Mouse (Mus musculus): ENCODE data around the gene Serpine1. TPM values are rescaled to one million over a fixed set of nuclear protein-coding genes. Genes with fewer than 3 reads are reported as not detected.
A peak's percentile ranks its signal among the peaks of the same experiment; 100 is the strongest.
"Not testable (repeated sequence)": the region's sequence is repeated elsewhere in the genome, so short reads cannot be mapped to it uniquely, and the experiment has no call there.

The Serpine1 gene
- 0.10 TPM in 1 of 2 replicates, not detected in the other for polyA plus RNA-seq (2016; fragmentation: Nextera tagmentation; extraction: Ambion mirVana)

DNA sequence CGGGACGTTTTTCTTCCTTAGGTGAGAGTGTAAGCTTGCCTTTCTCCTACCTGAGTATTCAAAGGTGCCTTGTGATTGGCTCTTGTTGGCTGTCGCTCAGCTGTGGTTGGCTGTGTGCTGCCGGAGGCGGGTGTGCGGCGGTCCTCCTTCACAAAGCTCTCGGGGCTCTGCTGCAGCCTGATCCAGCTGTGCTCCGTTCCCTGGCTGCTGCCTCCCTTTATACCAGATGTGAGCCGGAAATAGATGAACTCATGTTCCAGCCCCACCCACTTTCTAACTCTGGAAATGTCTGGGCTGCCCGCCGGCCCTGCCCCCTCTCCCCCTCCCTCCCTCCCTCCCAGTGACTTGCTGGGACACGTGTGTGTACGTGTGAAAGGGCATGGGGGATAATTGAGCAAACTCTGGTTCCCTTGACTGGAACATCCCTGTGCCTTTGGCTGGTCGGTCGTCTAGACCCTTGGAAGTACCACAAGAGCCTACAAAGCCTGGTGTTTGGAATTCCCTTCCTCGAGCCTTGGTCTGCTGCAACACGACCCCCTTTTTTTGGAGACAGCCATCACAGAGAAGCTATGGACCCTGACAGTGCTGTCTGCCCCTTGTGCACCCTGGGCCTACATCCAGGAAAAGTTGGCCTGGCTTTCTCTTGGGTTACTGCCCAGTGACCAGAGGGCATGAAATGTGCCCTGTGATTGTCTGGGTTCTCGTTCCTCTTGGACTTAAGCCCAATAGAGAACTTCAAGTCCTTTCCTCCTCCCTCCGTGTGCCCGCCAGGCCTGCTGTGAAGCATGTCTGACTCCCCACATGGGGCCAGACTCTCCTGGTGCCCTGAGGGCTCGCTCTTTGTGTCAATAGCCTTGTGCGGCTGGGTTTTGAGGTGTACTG is at the start of gene Serpine1:
TSS of gene Serpine1 (minus strand) at position 190 of the 882 bp plus-strand sequence.
- H3K4me1 ChIP-seq, result 0 out of 2 replicates have a peak, but pooled peaks cover 16% of the 10 kb centered on the region
- no peaks in the 10 kb centered on the region for H3K9me3 ChIP-seq (replicated peaks)
- ATAC-seq (ENCODE audit: low FRiP score), result peak; percentile 63; the same call in 1 of the 2 replicates
- H3K36me3 ChIP-seq, result no peaks in the 10 kb centered on the region
- H3K4me2 ChIP-seq (replicated peaks), result peak within 1 kb of the TSS; percentile 49
- no peak within 1 kb of the TSS; the same call in 1 of the 2 replicates for H3K9ac ChIP-seq
- 18% methylated on average over 23 of the region's 23 CpGs for WGBS
- peak within 1 kb of the TSS; percentile 23 for H3K4me3 ChIP-seq
- no peaks in the 10 kb centered on the region for H3K27me3 ChIP-seq
- no peak within 1 kb of the TSS for H3K27ac ChIP-seq

DNA sequence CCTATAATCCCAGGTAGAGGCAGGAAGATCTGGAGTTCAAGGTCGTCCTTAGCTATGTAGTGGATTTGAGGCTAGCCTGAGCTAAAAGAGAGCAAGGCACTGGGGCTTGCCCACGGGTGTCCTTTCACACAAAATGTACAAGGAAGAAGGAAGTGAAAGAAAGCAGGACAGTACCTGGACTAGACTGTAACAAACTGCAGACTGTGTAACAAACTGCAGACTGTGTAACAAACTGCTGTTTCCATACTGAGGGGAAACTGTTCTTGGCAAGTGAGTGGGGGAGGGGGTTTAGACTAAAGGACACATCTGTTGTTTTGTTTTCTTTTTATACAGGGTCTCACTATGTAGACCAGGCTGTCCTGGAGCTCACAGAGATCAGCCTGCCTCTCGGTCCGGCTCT is 49.2 kb upstream of the Serpine1 start:
- H3K27me3 ChIP-seq, result peaks cover 4% of the 10 kb centered on the region; the same call in 1 of the 2 replicates
- H3K4me3 ChIP-seq, result no peak overlapping the region
- no peaks in the 10 kb centered on the region for H3K9me3 ChIP-seq (replicated peaks)
- peaks cover 8% of the 10 kb centered on the region for H3K4me1 ChIP-seq
- ATAC-seq (ENCODE audit: low FRiP score), result no peak
- WGBS, result 75% methylated on average over 4 of the region's 4 CpGs
- no peak overlapping the region for H3K27ac ChIP-seq
- no peak overlapping the region for H3K4me2 ChIP-seq (replicated peaks)
- no peaks in the 10 kb centered on the region for H3K36me3 ChIP-seq
- H3K9ac ChIP-seq, result no peak overlapping the region

DNA sequence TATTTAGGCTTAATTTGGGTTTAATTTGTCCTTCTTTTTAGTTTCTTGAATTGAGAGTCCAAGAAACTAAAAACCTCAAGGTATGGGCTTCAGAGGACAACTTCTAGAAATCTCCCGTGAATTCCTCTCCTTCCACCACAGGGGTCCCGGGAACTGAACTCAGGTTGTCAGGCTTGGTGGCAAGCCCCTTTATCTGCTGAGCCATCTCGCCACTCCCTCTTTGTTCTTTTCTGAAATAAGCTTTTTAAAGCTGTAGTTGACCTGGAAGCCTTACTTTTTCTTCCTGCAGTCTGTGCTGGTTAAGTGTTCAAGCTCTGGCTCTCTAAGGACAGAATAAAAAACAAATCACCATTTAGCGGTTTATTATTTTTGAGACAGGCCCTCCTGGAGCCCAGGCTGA is 46.8 kb upstream of the Serpine1 start:
- WGBS, result 72% methylated on average over 4 of the region's 4 CpGs

DNA sequence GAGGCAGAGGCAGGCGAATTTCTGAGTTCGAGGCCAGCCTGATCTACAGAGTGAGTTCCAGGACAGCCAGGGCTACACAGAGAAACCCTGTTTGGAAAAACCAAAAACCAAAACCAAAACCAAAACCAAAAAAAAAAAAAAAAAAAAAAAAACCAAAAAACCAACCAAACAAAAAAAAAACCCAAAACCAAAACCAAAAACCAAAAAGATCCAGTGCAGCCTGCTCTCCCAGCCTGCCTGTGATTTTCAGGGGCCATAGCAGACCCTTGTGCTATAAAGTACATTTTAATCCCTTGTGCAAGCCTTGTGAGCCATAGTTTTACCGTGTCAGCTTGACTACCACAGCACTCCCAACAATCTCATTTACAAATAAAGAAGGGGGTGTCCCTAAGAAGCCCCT is 45.9 kb upstream of the Serpine1 start:
- not testable (repeated sequence) for H3K27ac ChIP-seq; H3K36me3 ChIP-seq; H3K4me2 ChIP-seq (replicated peaks); H3K9me3 ChIP-seq (replicated peaks); H3K9ac ChIP-seq; H3K4me3 ChIP-seq; H3K27me3 ChIP-seq; ATAC-seq (ENCODE audit: low FRiP score)
- peaks cover 17% of the 10 kb centered on the region for H3K4me1 ChIP-seq
- WGBS, result 91% methylated on average over 3 of the region's 3 CpGs

More for the DNA sequence above, 46.8 kb upstream of the Serpine1 start:
- Histone ChIP-seq H3K9ac (no peak overlapping the region), H3K4me2 (replicated peaks) (no peak overlapping the region), H3K4me1 (peaks cover 17% of the 10 kb centered on the region), H3K27ac (no peak overlapping the region), H3K36me3 (0 out of 2 replicates have a peak, but pooled peaks cover under 1% of the 10 kb centered on the region), H3K27me3 (peaks cover 4% of the 10 kb centered on the region; the same call in 1 of the 2 replicates), H3K9me3 (replicated peaks) (no peaks in the 10 kb centered on the region), H3K4me3 (no peak overlapping the region)
- no peak for ATAC-seq (ENCODE audit: low FRiP score)

DNA sequence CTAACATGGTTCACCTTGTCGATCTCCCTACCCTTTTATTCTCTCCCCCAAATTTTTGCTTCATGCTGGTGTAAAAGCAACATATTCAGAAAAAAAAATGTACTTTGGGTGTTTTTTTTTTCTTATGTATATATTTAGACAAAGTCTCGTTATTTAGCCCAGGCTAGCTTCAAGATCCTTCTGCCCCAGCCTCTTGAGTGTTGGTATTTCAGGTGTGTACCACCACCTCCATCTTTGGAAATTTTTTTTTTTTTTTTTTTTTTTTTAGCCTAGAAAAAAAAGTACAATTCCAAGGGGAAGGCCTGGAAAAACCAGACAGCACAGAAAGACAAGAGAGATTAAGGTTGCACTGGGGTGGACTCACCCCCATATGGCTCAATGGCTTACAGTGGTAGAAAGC is 44.9 kb upstream of the Serpine1 start:
- ATAC-seq (ENCODE audit: low FRiP score), result no peak
- Histone ChIP-seq H3K27ac (no peak overlapping the region), H3K9ac (no peak overlapping the region), H3K9me3 (replicated peaks) (no peaks in the 10 kb centered on the region), H3K27me3 (peaks cover 4% of the 10 kb centered on the region; the same call in 1 of the 2 replicates), H3K4me1 (peaks cover 13% of the 10 kb centered on the region), H3K4me2 (replicated peaks) (no peak overlapping the region), H3K4me3 (no peak overlapping the region), H3K36me3 (0 out of 2 replicates have a peak, but pooled peaks cover 10% of the 10 kb centered on the region)
- 80% methylated on average over 2 of the region's 2 CpGs for WGBS

DNA sequence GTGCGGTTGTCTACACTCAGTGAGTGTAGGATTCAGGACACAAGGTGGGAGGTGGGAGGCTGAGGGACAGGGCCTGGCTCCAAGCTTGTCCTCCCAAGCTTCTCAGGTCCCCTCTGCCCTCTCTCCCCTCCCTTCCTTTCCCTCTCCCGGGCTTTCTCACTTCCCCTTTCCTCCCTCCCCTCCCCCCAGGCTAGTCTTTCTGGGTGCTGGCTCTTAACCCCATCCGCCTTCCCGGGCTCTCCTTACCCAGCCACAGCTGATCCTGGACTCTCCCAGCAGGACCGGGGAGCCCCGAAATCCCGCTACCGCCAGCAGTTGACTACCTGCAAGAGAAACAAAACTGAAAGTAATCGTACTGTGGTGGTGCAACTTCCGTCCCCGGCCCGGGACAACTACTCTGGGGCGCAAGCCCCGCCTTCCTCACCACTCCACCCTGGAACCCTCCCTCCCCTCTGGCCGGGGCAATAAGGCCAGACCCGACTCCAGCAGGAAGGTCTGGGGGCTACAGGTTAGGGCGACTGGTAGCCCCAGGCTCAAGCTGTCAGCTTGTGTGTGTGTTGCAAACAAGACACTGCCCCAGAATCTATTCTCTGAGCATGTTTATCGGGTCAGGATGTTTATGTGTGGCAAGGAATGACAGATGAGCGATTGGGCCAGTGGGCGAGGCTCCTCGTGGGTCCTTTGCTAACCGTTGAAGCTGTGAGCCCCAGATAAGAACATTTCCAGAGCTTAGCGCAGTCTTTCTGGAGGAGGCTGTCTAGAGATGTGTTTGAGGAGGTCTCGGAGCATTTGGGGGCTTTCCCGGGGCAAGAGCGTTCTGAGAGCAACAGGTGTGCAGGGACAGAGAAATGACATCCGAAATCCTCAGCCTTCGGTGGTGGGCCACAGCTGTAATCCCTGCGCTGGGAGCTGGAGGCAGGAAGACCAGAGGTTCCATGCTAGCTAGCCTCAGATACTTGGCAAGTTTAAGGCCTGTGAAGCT is 44.1 kb upstream of the Serpine1 start, which contains the start of gene Trim56:
TSS of gene Trim56 (minus strand) at position 344 of the 982 bp plus-strand sequence.
- no peak within 1 kb of the TSS for H3K27ac ChIP-seq
- ATAC-seq (ENCODE audit: low FRiP score), result peak; percentile 46; the same call in 1 of the 2 replicates
- no peaks in the 10 kb centered on the region for H3K9me3 ChIP-seq (replicated peaks)
- peak within 1 kb of the TSS; percentile 40 for H3K4me3 ChIP-seq
- peaks cover 13% of the 10 kb centered on the region for H3K4me1 ChIP-seq
- H3K9ac ChIP-seq, result peak within 1 kb of the TSS; percentile 65
- H3K27me3 ChIP-seq, result peaks cover 4% of the 10 kb centered on the region; the same call in 1 of the 2 replicates
- H3K36me3 ChIP-seq, result 0 out of 2 replicates have a peak, but pooled peaks cover 10% of the 10 kb centered on the region
- peak within 1 kb of the TSS; percentile 58 for H3K4me2 ChIP-seq (replicated peaks)
- 12% methylated on average over 29 of the region's 29 CpGs for WGBS

DNA sequence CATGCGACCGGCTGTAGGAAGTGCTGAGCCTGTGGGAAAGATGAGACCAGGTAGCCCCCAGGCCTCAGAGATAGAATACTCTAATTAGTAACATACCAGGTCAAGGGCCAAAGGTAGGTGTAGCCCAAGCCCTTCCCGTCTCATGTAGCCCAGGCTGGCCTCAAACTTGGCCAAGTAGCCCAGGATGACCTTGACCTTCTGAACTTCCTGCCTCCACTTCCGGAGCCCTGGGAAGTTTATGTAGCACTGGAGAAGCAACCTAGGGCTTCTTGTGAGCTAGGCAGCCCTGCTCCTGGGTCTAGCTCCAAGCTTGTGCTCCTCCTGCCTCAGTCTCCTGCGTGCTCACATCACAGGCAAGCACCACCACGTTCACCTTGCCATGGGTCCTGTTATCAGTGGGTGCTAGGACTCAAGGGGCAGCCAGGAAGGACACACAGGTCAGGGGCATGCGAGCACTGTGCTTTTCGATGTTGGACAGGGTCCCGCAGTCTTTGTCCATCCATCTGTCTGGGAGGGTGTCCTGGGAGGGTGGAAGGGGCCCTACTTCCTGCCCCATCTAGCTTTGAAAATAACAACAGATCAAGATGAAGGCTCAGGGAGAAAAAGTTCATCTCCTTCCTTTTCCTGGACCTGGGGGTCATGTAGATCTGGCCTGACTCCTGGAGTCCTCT is 43.0 kb upstream of the Serpine1 start:
- Histone ChIP-seq H3K4me2 (replicated peaks) (peak overlapping the region; percentile 58), H3K9me3 (replicated peaks) (no peaks in the 10 kb centered on the region), H3K4me3 (peak overlapping the region; percentile 40; the same call in 1 of the 2 replicates), H3K9ac (peak overlapping the region; percentile 65; the same call in 1 of the 2 replicates), H3K27ac (no peak overlapping the region), H3K36me3 (0 out of 2 replicates have a peak, but pooled peaks cover 10% of the 10 kb centered on the region), H3K27me3 (peaks cover 4% of the 10 kb centered on the region; the same call in 1 of the 2 replicates), H3K4me1 (peaks cover 13% of the 10 kb centered on the region)
- no peak for ATAC-seq (ENCODE audit: low FRiP score)
- 82% methylated on average over 9 of the region's 9 CpGs for WGBS

DNA sequence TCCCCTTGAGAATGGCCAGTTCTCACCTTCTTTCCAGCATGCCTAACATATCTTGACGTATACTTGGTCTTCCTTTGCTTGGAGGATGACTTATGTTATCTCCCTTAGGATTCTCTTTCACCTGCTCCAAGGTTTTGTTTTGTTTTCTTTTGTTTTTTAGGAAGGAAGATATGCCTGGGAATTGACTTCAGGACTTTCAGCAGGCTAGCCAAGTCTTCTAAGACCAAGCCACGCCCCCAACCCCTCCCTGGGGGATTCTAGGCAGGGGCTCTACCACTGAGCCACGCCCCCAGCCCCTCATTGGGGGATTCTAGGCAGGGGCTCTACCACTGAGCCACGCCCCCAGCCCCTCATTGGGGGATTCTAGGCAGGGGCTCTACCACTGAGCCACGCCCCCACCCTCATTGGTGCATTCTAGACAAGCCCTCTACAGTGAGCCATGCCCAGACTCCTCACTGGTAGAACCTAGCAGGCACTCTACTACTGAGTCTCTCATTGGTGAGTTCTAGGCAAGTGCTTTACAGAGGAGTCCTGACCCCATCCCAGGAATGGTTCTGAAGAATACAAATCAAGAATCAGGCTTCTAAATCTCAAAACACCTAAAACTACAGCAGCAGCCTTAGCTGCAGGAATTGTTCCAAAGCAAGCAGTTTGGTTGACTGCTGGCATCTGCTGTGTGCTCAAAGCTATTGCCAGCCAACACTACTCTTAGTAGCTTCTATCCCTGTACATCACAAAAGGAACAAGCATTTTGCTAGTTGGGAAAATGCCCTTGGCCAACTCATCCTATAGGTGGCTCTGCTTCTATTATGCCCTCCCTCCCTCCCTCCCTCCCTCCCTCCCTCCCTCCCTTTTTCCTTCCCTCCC is 39.7 kb upstream of the Serpine1 start:
- no peak for ATAC-seq (ENCODE audit: low FRiP score)
- Histone ChIP-seq H3K27ac (no peak overlapping the region), H3K9me3 (replicated peaks) (no peaks in the 10 kb centered on the region), H3K36me3 (0 out of 2 replicates have a peak, but pooled peaks cover 10% of the 10 kb centered on the region), H3K4me3 (no peak overlapping the region), H3K4me2 (replicated peaks) (no peak overlapping the region), H3K27me3 (peaks cover 6% of the 10 kb centered on the region; the same call in 1 of the 2 replicates), H3K9ac (no peak overlapping the region), H3K4me1 (peaks cover 13% of the 10 kb centered on the region)
- WGBS, result 79% methylated on average over 5 of the region's 5 CpGs

DNA sequence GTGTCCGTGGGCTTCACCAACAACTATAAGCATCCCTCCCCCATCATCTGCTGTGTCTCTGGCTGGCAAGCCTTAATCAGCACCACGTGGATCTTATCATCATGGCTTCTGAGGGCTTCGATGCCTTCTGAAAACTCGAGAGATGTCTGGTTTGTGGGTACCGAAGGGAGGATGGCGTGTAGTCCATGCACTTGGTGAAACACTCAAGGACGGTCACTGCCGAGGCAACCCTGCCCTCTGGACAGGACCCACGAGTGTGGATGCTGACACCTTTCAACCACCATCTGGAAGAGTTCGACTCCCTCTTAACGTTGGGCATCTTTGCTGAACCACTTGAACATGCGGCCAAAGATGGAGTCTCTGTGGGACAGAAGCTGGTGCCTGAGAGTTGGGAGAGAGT is 38.8 kb upstream of the Serpine1 start:
- 91% methylated on average over 12 of the region's 12 CpGs for WGBS
- H3K27me3 ChIP-seq, result 0 out of 2 replicates have a peak, but pooled peaks cover 2% of the 10 kb centered on the region
- no peak for ATAC-seq (ENCODE audit: low FRiP score)

DNA sequence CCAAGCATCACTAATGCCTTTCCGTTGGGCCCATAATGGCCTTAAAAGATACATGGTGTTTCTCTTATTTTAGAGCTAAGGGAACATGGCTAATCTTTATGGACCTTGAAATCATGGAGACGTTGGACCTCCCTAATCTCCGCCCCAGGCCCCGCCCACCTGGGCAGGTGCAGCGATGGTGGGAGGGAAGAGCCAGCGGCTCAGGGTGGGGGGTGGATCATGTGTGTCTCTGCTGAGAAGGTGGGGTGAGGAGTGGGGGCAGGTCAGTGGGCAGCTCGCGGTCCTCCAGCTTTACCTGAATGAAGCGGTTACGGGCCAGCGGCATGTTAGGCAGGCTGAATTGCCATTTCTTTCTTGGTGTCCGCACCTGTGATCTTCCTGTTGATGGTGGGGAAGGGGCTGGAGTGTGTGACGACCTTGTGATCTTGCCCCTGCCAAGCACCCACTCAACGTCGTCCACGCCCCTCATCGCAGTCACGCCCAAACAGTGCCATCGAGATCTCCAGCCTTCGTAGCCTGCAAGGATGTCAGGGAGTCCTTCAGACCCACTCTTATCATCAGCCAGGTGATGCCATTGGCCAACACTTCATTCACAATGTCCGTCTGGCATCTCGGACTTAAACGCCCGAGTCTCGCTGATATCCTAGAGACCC is 38.0 kb upstream of the Serpine1 start:
- Histone ChIP-seq H3K9ac (no peak overlapping the region), H3K27ac (no peak overlapping the region), H3K27me3 (0 out of 2 replicates have a peak, but pooled peaks cover 2% of the 10 kb centered on the region), H3K4me2 (replicated peaks) (no peak overlapping the region), H3K4me1 (no peaks in the 10 kb centered on the region; the same call in none of the 2 replicates), H3K36me3 (0 out of 2 replicates have a peak, but pooled peaks cover 10% of the 10 kb centered on the region), H3K4me3 (no peak overlapping the region), H3K9me3 (replicated peaks) (no peaks in the 10 kb centered on the region)
- 56% methylated on average over 25 of the region's 25 CpGs for WGBS
- ATAC-seq (ENCODE audit: low FRiP score), result no peak

More for the DNA sequence above, 38.8 kb upstream of the Serpine1 start:
- Histone ChIP-seq H3K9me3 (replicated peaks) (no peaks in the 10 kb centered on the region), H3K4me2 (replicated peaks) (no peak overlapping the region), H3K4me1 (peaks cover 5% of the 10 kb centered on the region), H3K9ac (no peak overlapping the region), H3K36me3 (0 out of 2 replicates have a peak, but pooled peaks cover 10% of the 10 kb centered on the region), H3K4me3 (no peak overlapping the region), H3K27ac (no peak overlapping the region)

Measured in hindbrain, embryonic 12.5 days (tissue).